Mouse (Mus musculus): Measurements from ENCODE around the gene Ntrk2. TPM values are rescaled to one million over a fixed set of nuclear protein-coding genes. Genes with fewer than 3 reads are reported as not detected.

The Ntrk2 gene
- total and polyA plus RNA-seq, 3 experiments: under 0.01 TPM; not detected in 2

GRCm38 (mm10) chr13:58853685-58854084, 47.3 kb downstream of the Ntrk2 start:
- DNase-seq (ENCODE audit: low read depth, low spot score): no peak
- TF ChIP-seq CHD2 (IDR thresholded peaks at IDR 0.05; ENCODE audit: low read length) (no peak), TAL1 (IDR thresholded peaks at IDR 0.05; ENCODE audit: low read length) (no peak), ETS1 (IDR thresholded peaks at IDR 0.05; ENCODE audit: low read depth, low read length) (no peak), NELFE (IDR thresholded peaks at IDR 0.05; ENCODE audit: low read depth, low read length) (no peak), POLR2A (IDR thresholded peaks at IDR 0.05; ENCODE audit: control insufficient read depth in 1 of 2, insufficient read depth in 1 of 2, low read depth in 1 of 2, low read length in 2 of 2, poor library complexity in 1 of 2) (no peak), TBP (IDR thresholded peaks at IDR 0.05; ENCODE audit: low read depth, low read length) (no peak), E2F4 (IDR thresholded peaks at IDR 0.05; ENCODE audit: borderline replicate concordance, low read depth, low read length) (no peak), KAT2A (conservative IDR thresholded peaks at IDR 0.05; ENCODE audit: low read depth, low read length) (no peak), NRF1 (IDR thresholded peaks at IDR 0.05; ENCODE audit: insufficient read depth, low read depth, low read length, poor library complexity, severe bottlenecking) (no peak), GABPA (IDR thresholded peaks at IDR 0.05; ENCODE audit: low read depth, low read length) (no peak)
- H3K27ac ChIP-seq (ENCODE audit: control insufficient read depth, low read depth, low read length): no peak overlapping the region
- H3K36me3 ChIP-seq (ENCODE audit: control insufficient read depth in 1 of 2, insufficient read depth in 2 of 2, low read length in 2 of 2): no peaks in the 10 kb centered on the region
- no peak overlapping the region for H3K9ac ChIP-seq (ENCODE audit: control insufficient read depth, low read depth, low read length, poor library complexity, severe bottlenecking)
- H3K79me2 ChIP-seq (ENCODE audit: control insufficient read depth, insufficient read depth, low read length, poor library complexity): no peaks in the 10 kb centered on the region
- no peak overlapping the region for H3K4me3 ChIP-seq (ENCODE audit: control insufficient read depth in 1 of 2, insufficient read depth in 1 of 2, low read depth in 2 of 2, low read length in 2 of 2)
- H3K9me3 ChIP-seq (replicated peaks; ENCODE audit: insufficient read depth, low read length): no peaks in the 10 kb centered on the region
- H3K4me1 ChIP-seq (ENCODE audit: control insufficient read depth in 1 of 2, insufficient read depth in 2 of 2, low read length in 2 of 2): no peaks in the 10 kb centered on the region
- H3K27me3 ChIP-seq (ENCODE audit: control insufficient read depth in 1 of 2, insufficient read depth in 2 of 2, low read length in 2 of 2): no peaks in the 10 kb centered on the region

DNA sequence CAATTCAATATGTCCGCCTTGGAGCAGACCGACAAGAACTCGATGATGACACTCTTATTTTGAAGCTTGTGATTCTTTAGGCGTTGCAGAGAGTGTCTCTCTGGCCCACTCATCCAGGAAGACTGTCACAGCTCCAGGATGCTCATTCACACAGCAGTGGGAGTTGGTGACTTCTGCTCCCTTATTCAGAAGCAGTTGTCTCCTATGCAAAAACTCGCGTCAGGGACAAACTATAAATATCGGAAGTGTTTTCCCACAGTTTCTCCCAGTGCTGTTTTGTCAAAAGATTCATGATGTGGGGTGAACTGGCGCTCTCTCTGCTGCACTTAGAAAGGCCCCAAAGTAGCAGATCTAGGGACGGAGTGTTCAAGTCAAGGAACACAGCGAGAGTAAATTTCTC, 59.9 kb downstream of the Ntrk2 start:
- no peaks in the 10 kb centered on the region for H3K4me1 ChIP-seq (ENCODE audit: control insufficient read depth in 1 of 2, insufficient read depth in 2 of 2, low read length in 2 of 2)
- no peak overlapping the region for H3K27ac ChIP-seq (ENCODE audit: control insufficient read depth, low read depth, low read length)
- H3K36me3 ChIP-seq (ENCODE audit: control insufficient read depth in 1 of 2, insufficient read depth in 2 of 2, low read length in 2 of 2): no peaks in the 10 kb centered on the region
- no peak overlapping the region for H3K9ac ChIP-seq (ENCODE audit: control insufficient read depth, low read depth, low read length, poor library complexity, severe bottlenecking)
- TF ChIP-seq UBTF (IDR thresholded peaks at IDR 0.05; ENCODE audit: borderline replicate concordance, insufficient read depth, low read depth, low read length) (no peak), ZNF384 (IDR thresholded peaks at IDR 0.05; ENCODE audit: low read depth, low read length) (no peak), TCF12 (IDR thresholded peaks at IDR 0.05; ENCODE audit: low read depth, low read length) (no peak), MAZ (IDR thresholded peaks at IDR 0.05; ENCODE audit: low read depth, low read length) (no peak), MAFK (IDR thresholded peaks at IDR 0.05; ENCODE audit: borderline replicate concordance, low read depth, low read length) (no peak), EP300 (IDR thresholded peaks at IDR 0.05; ENCODE audit: low read depth in 1 of 2, low read length in 2 of 2) (no peak), TBP (IDR thresholded peaks at IDR 0.05; ENCODE audit: low read depth, low read length) (no peak), SMC3 (IDR thresholded peaks at IDR 0.05; ENCODE audit: low read depth, low read length) (no peak), GATA1 (IDR thresholded peaks at IDR 0.05; ENCODE audit: low read depth, low read length) (no peak), USF1 (IDR thresholded peaks at IDR 0.05; ENCODE audit: low read depth, low read length) (no peak)
- no peak for DNase-seq (ENCODE audit: low read depth, low spot score)
- no peak overlapping the region for H3K4me3 ChIP-seq (ENCODE audit: control insufficient read depth in 1 of 2, insufficient read depth in 1 of 2, low read depth in 2 of 2, low read length in 2 of 2)
- no peaks in the 10 kb centered on the region for H3K9me3 ChIP-seq (replicated peaks; ENCODE audit: insufficient read depth, low read length)
- no peaks in the 10 kb centered on the region for H3K27me3 ChIP-seq (ENCODE audit: control insufficient read depth in 1 of 2, insufficient read depth in 2 of 2, low read length in 2 of 2)
- no peaks in the 10 kb centered on the region for H3K79me2 ChIP-seq (ENCODE audit: control insufficient read depth, insufficient read depth, low read length, poor library complexity)
